Mouse (Mus musculus): ENCODE measurements around the gene Eef2k. TPM values are rescaled to one million over a fixed set of nuclear protein-coding genes. Genes with fewer than 3 reads are reported as not detected.

Gene Eef2k
- 20.2 and 26.5 TPM in 2 replicates for polyA plus RNA-seq (2012; rRNA removed)

GRCm38 (mm10) chr7:120842345-120843036 is at the start of gene Eef2k:
Gene Eef2k (plus strand): TSS chr7:120842831.
- DNase-seq (ENCODE audit: low read depth, low spot score) = no peak
- 5% methylated on average over 35 of the region's 35 CpGs for WGBS

- no peak for DNase-seq (ENCODE audit: low read depth, low spot score)
- WGBS = 64% methylated on average over 4 of the region's 4 CpGs
These were observed 47.1 kb upstream of the Eef2k start for GRCm38 (mm10) chr7:120795544-120795943.

DNA sequence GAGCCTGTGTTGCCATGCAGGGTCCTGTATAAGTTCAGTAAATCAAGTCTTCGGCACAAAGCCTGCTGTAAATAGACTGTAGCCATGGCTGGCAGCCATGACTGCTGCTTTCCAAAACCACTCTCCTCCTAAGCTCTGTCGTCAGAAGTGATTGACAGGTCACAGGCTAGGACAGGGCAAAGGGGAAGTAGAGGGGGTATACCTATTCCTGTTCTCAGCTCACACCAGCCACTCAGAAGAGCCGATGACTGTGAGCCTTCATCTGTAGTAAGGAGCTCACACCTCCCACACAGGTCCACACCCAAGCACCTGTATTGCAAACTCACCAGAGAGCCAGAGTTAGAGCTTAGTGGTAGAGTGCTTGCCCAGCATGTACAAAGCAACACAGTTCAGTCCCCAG is 46.3 kb upstream of the Eef2k start:
- no peak for DNase-seq (ENCODE audit: low read depth, low spot score)
- 55% methylated on average over 3 of the region's 3 CpGs for WGBS

- WGBS = 87% methylated on average over 2 of the region's 2 CpGs
- no peak for DNase-seq (ENCODE audit: low read depth, low spot score)
These were observed 39.4 kb upstream of the Eef2k start for GRCm38 (mm10) chr7:120803268-120803667.

DNA sequence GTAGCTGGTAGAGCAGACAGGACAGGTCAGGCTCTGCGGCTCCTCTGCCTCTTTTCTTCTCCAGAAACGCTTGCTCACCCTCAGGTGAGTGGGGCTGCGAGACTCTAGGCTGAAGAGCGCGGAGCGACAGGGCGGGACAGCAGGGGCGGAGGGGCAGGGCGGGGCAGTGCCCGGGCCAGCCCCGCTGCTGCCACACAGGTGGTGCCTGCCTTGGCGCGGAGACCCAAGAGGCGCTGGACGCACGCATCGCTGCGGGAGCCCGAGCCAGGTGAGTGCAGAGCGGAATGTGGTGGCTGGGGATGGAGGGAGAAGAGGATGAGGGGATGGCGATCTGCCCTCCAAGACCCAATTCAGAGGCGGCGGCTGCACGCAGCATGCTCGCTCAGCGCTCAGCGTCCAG is 32.9 kb upstream of the Eef2k start:
- WGBS = 5% methylated on average over 27 of the region's 27 CpGs
- no peak for DNase-seq (ENCODE audit: low read depth, low spot score)

DNA sequence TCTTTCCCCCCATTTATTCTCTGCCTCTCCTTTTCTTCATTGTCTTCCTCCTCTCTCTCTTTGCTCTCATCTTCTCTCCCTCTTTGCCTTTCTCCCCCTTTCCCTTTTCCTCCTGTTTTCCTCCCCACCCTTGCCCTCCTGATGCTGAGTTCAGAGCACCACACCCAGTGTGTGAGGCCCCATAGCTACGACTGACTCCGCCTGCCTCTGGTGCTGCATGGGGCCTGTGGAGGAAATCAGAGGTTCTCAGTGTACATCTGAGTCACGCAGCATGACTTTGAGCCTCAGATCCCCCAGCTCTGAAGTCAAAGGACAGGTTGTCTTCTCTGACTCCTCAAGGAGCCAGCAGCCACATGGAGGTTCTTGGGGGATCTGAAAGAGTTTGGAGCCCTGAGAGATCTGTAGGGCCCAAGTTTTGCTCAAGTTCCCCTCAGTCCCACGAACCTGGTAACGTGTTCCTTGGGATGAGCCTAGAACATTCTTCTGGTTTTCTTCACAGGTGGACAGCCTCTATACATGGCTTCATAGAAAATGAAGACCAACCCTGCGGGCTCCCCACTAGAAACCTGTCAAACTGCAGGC is 30.7 kb upstream of the Eef2k start, which contains the start of gene Gm5737:
TSS of gene Gm5737 (plus strand) at position 532 of the 582 bp plus-strand sequence.
- WGBS = 64% methylated on average over 6 of the region's 6 CpGs
- DNase-seq (ENCODE audit: low read depth, low spot score) = no peak

GRCm38 (mm10) chr7:120817552-120817951 is 25.1 kb upstream of the Eef2k start:
- 83% methylated on average over 6 of the region's 6 CpGs for WGBS
- no peak for DNase-seq (ENCODE audit: low read depth, low spot score)

GRCm38 (mm10) chr7:120819386-120819785 is 23.2 kb upstream of the Eef2k start:
- 90% methylated on average over 4 of the region's 4 CpGs for WGBS
- no peak for DNase-seq (ENCODE audit: low read depth, low spot score)

DNA sequence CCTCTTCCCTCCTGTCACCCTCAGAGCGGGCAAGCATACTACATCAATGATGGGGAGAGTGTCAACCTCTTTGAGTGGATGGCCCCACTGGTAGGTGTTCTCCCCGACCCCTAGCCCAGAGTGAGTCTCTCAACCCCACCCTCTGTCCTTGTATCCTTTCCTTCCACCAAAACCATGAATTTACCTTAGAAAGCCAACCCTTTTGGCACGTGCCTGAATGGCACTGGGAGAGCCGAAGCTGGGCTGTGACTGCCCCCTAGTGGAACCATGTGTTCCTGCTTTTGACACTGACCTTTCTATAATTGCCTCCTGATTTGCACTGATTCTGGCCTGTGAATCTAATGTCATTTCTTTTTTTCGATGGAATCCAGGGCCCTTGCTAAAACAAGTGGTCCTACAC is 19.4 kb upstream of the Eef2k start:
- 22% methylated on average over 5 of the region's 5 CpGs for WGBS
- DNase-seq (ENCODE audit: low read depth, low spot score) = no peak

- DNase-seq (ENCODE audit: low read depth, low spot score) = no peak
- WGBS = 67% methylated on average over 2 of the region's 2 CpGs
These were observed 17.5 kb upstream of the Eef2k start for GRCm38 (mm10) chr7:120825097-120825496.

GRCm38 (mm10) chr7:120826408-120826807 is 16.2 kb upstream of the Eef2k start:
- 17% methylated on average over 3 of the region's 3 CpGs for WGBS
- no peak for DNase-seq (ENCODE audit: low read depth, low spot score)

DNA sequence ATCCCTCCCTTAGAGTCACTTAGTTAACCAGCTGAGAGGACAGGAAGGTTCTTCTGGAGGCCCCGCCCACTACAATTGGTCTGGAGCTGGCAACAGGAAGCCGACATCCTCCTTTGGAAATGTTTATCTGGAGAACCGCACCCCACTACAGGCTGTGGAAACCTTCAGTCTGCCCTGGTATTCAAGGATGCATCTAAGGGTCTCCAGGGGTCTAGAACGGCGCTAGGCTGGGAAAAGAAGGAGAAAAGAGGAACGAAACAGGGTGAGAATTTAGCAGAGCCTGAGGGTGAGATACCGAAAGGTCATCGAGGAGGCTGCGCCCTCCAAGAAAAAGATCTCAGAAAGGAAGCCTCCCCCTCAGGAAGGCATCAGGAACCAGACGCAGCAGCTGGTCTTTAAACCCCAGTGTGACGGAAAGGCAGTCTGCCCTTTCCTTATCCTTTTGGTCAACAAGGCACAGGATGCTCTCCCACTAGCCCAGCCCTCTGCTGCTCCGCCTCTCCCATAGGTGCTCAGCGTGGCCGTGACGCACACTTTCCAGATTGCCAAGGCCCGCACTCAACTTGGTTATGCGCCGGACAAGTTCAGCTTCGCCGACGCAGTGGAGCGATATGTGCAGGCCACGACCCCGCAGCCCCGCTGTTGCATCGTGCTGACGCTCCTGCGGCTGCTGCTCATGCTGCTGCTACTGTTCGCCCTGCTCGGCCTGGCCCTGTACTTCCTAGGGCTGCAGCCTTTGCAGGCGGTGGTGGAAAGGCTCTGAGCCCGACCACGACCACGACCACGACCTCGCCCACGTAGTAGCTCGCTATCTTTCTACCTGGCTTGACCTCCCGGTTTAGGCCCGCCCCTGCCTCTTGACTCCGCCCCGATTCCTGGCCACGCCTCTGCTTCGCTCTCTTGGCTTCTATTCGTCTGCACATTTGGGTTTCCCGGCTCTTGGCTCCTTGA is 11.9 kb upstream of the Eef2k start:
- no peak for DNase-seq (ENCODE audit: low read depth, low spot score)
- WGBS = 1% methylated on average over 46 of the region's 46 CpGs

DNA sequence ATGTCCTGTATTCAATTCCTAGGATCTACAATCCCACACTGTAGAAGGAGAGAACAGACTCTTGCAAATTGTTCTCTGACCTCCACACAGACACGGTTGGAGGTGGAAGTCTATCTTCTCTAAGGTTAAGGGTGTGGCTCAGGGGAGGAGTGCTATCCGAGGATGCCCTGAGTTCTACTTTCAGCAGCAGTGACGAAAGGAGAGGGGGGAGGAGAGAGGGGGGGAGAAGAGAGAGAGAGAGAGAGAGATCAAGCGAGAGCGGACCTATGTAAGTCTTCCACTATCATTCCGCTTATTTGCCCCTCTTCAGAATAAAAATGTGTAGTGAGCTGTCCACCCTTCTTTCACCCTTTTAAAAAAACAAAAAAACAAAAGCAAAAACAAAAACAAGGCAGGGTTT is 8.2 kb upstream of the Eef2k start:
- no peak for DNase-seq (ENCODE audit: low read depth, low spot score)
- 23% methylated on average over 6 of the region's 6 CpGs for WGBS

DNA sequence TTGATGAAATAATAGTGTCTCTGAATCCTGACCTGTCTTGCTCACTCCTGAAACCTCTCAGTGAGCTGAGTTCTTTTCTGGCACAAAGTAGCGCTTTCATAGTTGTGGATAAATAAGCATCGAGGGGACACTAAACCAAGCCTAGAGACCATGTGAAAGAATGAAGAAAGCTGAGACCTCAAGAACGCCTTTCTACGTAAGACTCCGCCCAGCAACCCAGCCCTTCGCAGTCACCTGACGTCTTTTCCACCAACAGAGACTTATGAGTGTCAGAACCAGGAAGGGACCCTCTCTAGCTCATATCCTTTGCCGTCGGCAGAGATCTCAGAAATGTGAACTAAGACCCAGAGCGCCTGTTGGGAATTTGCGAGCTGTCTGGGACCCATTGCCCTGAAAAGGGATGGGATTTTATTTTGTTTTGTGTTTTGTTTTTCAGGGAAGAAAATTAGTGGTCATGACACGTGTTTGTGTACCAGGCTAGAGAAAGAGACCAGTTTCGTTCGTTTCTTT is 7.7 kb upstream of the Eef2k start:
- WGBS = under 1% methylated on average over 14 of the region's 14 CpGs
- DNase-seq (ENCODE audit: low read depth, low spot score) = no peak

- DNase-seq (ENCODE audit: low read depth, low spot score) = no peak
- WGBS = under 1% methylated on average over 41 of the region's 41 CpGs
These were observed 6.9 kb upstream of the Eef2k start for GRCm38 (mm10) chr7:120835449-120836359.

- DNase-seq (ENCODE audit: low read depth, low spot score) = no peak
- 6% methylated on average over 12 of the region's 12 CpGs for whole genome bisulfite sequencing
These were observed 6.3 kb upstream of the Eef2k start for GRCm38 (mm10) chr7:120836361-120836760.

DNA sequence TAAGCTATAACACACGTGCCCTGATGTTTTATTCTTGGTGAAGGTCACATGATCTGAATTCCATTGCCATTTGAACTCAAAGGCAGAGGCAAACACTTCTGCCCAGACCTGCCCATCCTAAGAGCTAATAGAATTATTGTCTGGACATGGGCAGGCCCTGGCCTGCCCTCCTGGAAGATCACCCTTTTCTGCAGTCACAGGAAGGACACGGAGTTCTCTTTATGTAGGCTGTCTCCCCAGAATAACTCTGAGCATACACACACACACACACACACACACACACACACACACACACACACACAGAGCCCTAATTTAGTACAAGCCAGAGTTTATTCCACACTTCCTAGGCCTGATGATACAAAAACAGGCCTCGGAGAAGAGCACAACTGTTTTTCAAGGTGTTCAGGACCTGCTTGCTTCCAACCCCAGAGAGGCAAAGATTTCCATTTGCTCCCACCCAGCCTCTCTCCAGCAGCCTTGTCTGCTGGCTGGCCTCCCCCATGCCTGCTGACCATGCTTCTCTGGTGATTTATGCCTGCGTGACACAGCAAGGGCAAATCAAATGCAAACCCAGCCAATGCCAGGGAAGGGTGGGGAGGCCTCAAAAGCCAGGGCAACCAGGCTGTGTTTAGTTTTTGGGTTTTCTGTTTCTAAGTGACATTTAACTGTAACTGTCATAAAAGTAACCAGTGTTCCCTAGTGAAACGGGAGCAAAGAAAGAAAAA is 4.0 kb upstream of the Eef2k start:
- 58% methylated on average over 5 of the region's 5 CpGs for WGBS
- no peak for DNase-seq (ENCODE audit: low read depth, low spot score)

- WGBS = 93% methylated on average over 2 of the region's 2 CpGs
- DNase-seq (ENCODE audit: low read depth, low spot score) = no peak
These were observed 2.8 kb upstream of the Eef2k start for GRCm38 (mm10) chr7:120839786-120840185.
